Mouse (Mus musculus): ENCODE data around the gene Tnpo1. TPM values are rescaled to one million over a fixed set of nuclear protein-coding genes. Genes with fewer than 3 reads are reported as not detected.

Tnpo1 gene
- polyA plus RNA-seq, 1 experiment from 2014 or later: 79.3 TPM

DNA sequence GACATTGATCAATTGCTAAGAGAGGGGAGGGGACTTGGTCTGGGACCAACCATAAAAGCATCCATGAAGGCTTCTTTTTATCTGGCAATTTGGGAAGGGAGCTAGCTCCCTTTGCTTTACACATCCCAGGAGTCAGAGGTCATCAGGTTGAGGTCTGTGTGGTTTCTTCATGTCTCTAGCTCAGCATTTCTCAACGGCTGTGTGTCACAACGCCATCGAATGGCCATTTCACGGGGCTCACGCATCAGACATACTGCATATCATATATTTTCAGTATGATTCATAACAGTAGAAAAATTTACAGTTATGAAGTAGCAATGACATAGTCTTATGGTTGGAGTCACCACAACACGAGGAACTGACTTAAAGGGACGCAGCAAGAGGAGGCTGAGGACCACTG lies 20.2 kb upstream of the Tnpo1 start:
- Histone ChIP-seq H3K9me3 (replicated peaks) (no peaks in the 10 kb centered on the region), H3K4me1 (peaks cover 4% of the 10 kb centered on the region), H3K36me3 (no peaks in the 10 kb centered on the region), H3K4me3 (no peak overlapping the region), H3K27me3 (ENCODE audit: low read depth, poor library complexity, severe bottlenecking) (no peaks in the 10 kb centered on the region), H3K27ac (no peak overlapping the region)
- DNase-seq (ENCODE audit: low spot score): no peak
- 81% methylated on average over 7 of the region's 7 CpGs for WGBS

DNA sequence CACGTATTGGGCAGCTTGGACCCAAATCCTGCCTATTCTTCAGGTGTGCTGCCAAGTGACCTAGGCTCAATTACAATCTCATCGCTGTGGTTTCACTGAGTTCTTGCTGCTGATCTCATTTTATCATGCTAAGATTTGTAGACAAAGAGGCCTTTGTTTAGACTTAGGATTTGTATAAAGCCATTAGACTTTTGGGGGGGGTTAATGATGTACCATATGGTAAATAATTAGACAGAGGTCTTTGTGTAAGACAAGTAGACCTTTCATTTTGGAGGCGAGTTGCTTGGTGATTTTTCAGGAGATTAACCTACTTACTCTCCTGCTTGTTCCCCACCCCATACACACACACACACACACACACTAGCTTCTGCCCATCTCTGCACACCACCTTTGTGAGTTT lies 19.7 kb upstream of the Tnpo1 start:
- H3K4me1 ChIP-seq: peaks cover 4% of the 10 kb centered on the region
- no peak overlapping the region for H3K4me3 ChIP-seq
- no peaks in the 10 kb centered on the region for H3K9me3 ChIP-seq (replicated peaks)
- no peak overlapping the region for H3K27ac ChIP-seq
- no peaks in the 10 kb centered on the region for H3K27me3 ChIP-seq (ENCODE audit: low read depth, poor library complexity, severe bottlenecking)
- 77% methylated on average over 3 of the region's 3 CpGs for WGBS
- no peaks in the 10 kb centered on the region for H3K36me3 ChIP-seq
- no peak for DNase-seq (ENCODE audit: low spot score)

DNA sequence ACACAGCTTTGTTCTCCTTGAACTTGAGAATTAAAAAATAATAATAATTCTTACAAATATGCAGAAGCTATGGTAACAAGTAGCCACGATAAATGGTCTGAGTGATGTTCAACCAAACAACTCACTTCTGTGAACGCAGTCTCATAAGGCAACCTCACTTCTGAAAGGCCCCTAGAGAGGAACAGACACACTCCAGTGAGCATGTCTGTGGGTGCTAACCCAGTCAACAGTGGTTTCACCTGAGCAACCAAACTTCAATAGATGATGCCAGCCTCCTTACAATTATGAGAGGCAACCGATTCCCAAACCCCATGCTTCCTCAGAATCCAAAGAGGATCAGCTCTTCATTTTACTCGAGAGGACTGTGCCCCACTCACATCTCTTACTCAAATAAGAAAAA lies 19.2 kb upstream of the Tnpo1 start:
- no peaks in the 10 kb centered on the region for H3K36me3 ChIP-seq
- H3K27me3 ChIP-seq (ENCODE audit: low read depth, poor library complexity, severe bottlenecking): no peaks in the 10 kb centered on the region
- H3K9me3 ChIP-seq (replicated peaks): no peaks in the 10 kb centered on the region
- H3K4me3 ChIP-seq: no peak overlapping the region
- WGBS: 96% methylated on average over 4 of the region's 4 CpGs
- DNase-seq (ENCODE audit: low spot score): no peak
- peaks cover 4% of the 10 kb centered on the region for H3K4me1 ChIP-seq
- no peak overlapping the region for H3K27ac ChIP-seq

DNA sequence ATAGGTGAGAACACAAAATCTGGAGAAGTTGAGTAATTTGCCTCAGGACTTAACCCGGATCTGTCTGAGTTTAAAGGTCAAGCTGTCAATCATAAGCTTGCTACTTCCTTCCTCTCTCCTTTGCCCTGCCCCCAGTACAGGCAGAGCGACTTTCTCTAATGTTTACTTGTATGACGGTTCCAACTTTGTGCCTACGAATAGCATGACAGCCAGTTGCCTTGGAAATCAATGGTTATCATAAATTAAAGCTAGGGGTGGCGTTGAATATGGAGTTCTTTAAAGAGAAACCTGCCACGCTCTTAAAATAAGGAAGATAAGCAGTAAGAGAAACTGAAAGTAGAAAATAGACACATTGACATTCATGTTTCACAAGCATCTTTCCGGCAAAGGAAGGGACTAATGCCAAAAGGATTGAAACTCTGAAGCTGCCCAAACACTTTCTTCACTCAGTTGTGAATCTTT lies 18.5 kb upstream of the Tnpo1 start:
- 88% methylated on average over 7 of the region's 7 CpGs for WGBS

DNA sequence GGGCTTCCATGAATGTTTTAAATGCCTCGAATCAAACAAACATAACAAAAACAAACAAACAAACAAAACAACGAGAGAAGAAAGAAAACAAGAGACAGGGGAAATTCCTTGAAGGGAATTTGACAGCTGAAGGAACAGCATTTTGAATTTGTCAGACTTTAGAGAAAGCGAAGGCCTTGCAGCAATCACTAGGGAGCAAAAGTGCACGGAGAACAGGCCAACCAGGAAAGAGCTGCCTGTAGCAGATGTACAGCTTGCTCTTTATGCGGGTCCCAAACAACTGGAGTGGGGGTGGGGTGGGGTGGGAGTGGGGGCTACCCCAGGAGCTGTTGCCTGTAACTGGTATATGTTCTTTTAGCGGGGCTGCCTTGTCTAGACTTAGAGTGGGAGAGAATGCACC lies 16.2 kb upstream of the Tnpo1 start:
- Histone ChIP-seq H3K4me3 (no peak overlapping the region), H3K36me3 (no peaks in the 10 kb centered on the region), H3K27ac (peak overlapping the region; percentile 14; the same call in 1 of the 2 replicates), H3K9me3 (replicated peaks) (no peaks in the 10 kb centered on the region), H3K4me1 (peaks cover 4% of the 10 kb centered on the region), H3K27me3 (ENCODE audit: low read depth, poor library complexity, severe bottlenecking) (no peaks in the 10 kb centered on the region)
- WGBS: 69% methylated on average over 6 of the region's 6 CpGs
- no peak for DNase-seq (ENCODE audit: low spot score)

More for the DNA sequence above, 18.5 kb upstream of the Tnpo1 start:
- H3K4me1 ChIP-seq: peaks cover 4% of the 10 kb centered on the region
- no peak overlapping the region for H3K4me3 ChIP-seq
- H3K27ac ChIP-seq: no peak overlapping the region
- H3K36me3 ChIP-seq: no peaks in the 10 kb centered on the region
- H3K27me3 ChIP-seq (ENCODE audit: low read depth, poor library complexity, severe bottlenecking): no peaks in the 10 kb centered on the region
- DNase-seq (ENCODE audit: low spot score): no peak
- H3K9me3 ChIP-seq (replicated peaks): no peaks in the 10 kb centered on the region

DNA sequence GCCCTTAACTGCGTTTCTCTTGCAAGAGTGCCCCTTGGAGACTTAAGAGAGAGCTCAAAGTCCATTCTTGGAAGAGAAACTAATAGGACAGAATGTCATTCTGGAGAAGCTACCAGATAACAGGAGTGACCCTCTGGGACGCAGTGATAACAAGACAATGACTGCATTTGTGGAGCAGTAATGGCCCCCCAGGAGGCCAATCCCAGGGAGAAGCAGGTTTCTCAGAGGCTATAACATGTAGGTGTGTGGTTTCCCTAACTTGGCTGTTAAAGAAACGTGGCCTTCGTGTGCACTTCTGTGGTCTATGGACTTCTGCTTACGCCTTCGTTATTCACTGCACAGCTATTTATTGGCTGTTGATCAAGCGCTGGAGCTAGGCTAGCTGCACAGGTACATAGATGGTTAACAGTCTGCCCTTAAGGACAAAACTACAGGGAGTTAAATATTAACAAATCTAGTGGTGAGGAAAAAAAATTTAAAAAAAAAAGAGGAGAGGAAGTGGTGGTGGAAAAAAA lies 15.7 kb upstream of the Tnpo1 start:
- no peak overlapping the region for H3K27ac ChIP-seq
- WGBS: 82% methylated on average over 7 of the region's 7 CpGs
- H3K36me3 ChIP-seq: no peaks in the 10 kb centered on the region
- no peak overlapping the region for H3K4me3 ChIP-seq
- no peak for DNase-seq (ENCODE audit: low spot score)
- H3K27me3 ChIP-seq (ENCODE audit: low read depth, poor library complexity, severe bottlenecking): no peaks in the 10 kb centered on the region
- H3K4me1 ChIP-seq: peaks cover 4% of the 10 kb centered on the region
- no peaks in the 10 kb centered on the region for H3K9me3 ChIP-seq (replicated peaks)

DNA sequence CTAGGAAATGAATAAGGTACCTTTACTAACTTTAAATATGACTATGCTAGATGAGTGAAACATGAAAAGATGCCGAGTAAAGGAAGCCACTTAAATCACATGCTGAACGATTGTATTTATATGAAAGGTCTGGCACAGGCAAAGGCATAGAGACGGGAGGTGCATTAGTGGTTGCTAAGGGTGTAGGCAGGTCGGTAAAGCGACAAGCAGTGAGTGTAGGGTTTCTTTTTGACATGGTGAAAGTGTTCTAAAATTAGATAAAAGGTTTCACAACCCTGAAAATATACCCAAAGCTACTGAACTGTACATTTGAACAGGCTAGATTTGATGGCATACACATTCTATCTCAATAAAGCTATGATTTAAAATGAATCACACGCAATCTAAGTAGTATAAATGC lies 10.9 kb upstream of the Tnpo1 start:
- 89% methylated on average over 6 of the region's 6 CpGs for WGBS
- DNase-seq (ENCODE audit: low spot score): no peak
- no peaks in the 10 kb centered on the region for H3K27me3 ChIP-seq (ENCODE audit: low read depth, poor library complexity, severe bottlenecking)
- H3K36me3 ChIP-seq: no peaks in the 10 kb centered on the region
- H3K4me3 ChIP-seq: no peak overlapping the region
- H3K4me1 ChIP-seq: no peaks in the 10 kb centered on the region
- no peaks in the 10 kb centered on the region for H3K9me3 ChIP-seq (replicated peaks)
- no peak overlapping the region for H3K27ac ChIP-seq

DNA sequence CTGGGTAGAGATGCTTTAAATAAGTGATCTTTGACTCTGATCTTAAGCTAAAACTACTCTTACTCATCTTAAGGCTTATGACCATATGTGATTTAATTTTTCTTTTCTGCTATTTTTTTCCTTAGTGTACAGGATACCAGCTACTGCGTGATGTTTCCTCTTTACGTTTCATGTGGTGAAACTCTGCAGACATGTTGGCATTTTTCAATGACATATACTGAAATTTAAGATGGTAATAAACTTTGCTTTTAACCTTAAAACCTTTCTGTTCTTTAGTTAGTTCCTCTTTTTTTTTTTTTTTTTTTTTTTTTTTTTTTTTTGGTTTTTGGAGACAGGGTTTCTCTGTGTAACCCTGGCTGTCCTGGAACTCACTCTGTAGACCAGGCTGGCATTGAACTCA lies 2.7 kb upstream of the Tnpo1 start:
- H3K36me3 ChIP-seq: peaks cover 5% of the 10 kb centered on the region
- H3K4me1 ChIP-seq: peaks cover 8% of the 10 kb centered on the region
- DNase-seq (ENCODE audit: low spot score): no peak
- WGBS: 97% methylated on average over 2 of the region's 2 CpGs
- H3K4me3 ChIP-seq: no peak overlapping the region
- no peak overlapping the region for H3K27ac ChIP-seq
- H3K27me3 ChIP-seq (ENCODE audit: low read depth, poor library complexity, severe bottlenecking): no peaks in the 10 kb centered on the region
- no peaks in the 10 kb centered on the region for H3K9me3 ChIP-seq (replicated peaks)

DNA sequence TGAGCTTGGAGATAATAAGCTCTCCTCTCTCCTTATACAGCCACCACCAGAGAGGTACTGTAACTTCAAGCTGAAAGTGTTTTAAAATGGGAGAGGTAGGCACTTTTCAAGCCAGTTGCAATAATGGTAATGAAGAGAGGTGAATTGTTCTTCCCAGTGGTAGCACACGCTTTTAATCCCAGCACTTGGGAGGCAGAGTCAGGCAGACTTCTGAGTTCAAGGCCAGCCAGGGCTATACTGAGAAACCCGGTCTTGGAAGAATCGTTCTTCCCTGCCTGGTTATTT lies 716 bp upstream of the Tnpo1 start:
- H3K27me3 ChIP-seq (ENCODE audit: low read depth, poor library complexity, severe bottlenecking): no peaks in the 10 kb centered on the region
- H3K36me3 ChIP-seq: peaks cover 25% of the 10 kb centered on the region
- no peaks in the 10 kb centered on the region for H3K9me3 ChIP-seq (replicated peaks)
- peaks cover 8% of the 10 kb centered on the region for H3K4me1 ChIP-seq
- H3K4me3 ChIP-seq: peak overlapping the region; percentile 99
- DNase-seq (ENCODE audit: low spot score): no peak
- peak overlapping the region; percentile 100 for H3K27ac ChIP-seq
- 82% methylated on average over 3 of the region's 3 CpGs for whole genome bisulfite sequencing

DNA sequence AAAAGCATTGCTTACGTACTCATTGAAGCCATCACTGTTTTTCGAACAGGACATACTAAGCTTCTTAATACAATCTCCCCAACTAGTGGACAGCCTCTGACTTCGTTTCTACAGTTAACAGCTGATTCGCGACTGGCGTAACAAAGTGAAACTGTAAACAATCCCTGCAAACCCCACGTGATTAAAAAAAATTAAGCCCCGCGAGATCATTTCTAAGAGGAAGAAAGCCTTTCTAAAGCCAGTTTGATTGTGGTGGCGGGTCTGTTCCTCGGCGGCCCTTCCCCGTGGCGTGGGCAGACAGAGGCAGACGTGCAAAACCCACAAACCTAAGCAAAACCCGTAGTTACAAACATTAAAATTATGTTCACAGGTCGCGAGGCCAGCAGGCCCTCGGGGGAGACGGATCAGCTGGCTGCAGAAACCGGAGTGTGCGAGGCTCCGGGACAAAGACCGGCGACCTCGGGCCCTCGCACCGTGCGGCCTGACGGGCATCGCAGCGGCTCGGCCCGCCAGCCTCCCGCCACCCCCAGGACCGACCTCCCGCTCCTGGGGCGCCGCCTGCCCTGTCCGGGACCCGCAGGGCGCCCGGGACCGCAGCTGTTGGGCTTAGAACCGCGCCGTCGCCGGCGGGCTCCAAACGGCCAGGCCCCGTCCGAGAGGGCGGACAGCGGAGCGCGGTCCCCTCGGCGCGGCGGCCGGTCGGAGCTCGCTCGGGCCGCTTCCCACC lies 535 bp downstream of the Tnpo1 start:
- H3K4me1 ChIP-seq: peaks cover 8% of the 10 kb centered on the region
- WGBS: under 1% methylated on average over 66 of the region's 66 CpGs
- H3K27ac ChIP-seq: peak overlapping the region; percentile 100
- H3K4me3 ChIP-seq: peak overlapping the region; percentile 99
- peak; percentile 77 for DNase-seq (ENCODE audit: low spot score)
- H3K36me3 ChIP-seq: peaks cover 38% of the 10 kb centered on the region
- H3K9me3 ChIP-seq (replicated peaks): no peaks in the 10 kb centered on the region
- no peaks in the 10 kb centered on the region for H3K27me3 ChIP-seq (ENCODE audit: low read depth, poor library complexity, severe bottlenecking)

DNA sequence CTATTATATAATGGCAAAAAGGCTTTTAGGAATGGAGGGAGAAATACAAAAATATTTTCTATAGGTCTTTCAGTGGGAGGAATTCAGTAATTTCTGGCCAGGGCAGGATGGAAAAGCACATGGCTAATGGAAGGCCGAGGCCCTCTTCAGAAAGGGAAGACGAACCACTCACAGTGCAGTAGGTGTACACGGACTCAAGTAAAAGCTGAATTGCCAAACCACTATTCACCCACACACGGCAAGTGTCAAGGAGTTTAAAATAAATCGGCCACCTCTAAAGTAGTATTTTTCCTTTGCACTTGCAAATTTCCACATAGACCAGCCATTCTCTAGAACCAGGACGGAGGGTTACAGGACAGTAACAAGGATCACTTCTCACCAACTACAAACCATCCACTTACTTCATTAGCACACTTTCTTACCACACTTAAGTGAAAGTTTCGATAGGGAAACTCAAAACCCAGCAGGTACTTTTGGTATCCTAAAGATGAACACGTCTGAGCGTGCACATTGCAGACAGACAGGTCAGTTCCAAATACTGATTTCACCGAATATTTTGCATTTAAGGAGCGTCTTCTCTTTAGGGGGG lies 1.2 kb downstream of the Tnpo1 start:
- Histone ChIP-seq H3K36me3 (peaks cover 44% of the 10 kb centered on the region), H3K4me1 (peaks cover 8% of the 10 kb centered on the region), H3K27me3 (ENCODE audit: low read depth, poor library complexity, severe bottlenecking) (no peaks in the 10 kb centered on the region), H3K27ac (peak overlapping the region; percentile 100), H3K4me3 (peak overlapping the region; percentile 99), H3K9me3 (replicated peaks) (no peaks in the 10 kb centered on the region)
- WGBS: 35% methylated on average over 11 of the region's 11 CpGs
- no peak for DNase-seq (ENCODE audit: low spot score)

DNA sequence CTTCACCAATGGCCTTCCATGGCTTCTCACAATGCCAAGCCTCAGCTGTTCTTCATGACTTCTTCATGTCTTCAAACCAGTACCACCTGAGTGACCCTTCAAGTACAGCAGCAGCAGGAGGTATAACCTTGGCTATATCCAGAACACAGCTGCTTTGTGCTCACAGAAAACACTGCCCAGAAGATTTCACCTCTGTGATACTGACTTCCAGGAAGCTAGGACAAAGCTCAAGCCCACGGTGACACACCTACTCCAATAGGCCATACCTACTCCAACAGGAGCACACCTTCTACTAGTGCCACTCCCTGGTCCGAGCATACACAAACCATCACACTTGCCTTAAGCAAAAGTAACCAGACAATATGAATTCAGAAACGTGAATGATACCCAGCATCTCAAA lies 3.4 kb downstream of the Tnpo1 start:
- Histone ChIP-seq H3K27me3 (ENCODE audit: low read depth, poor library complexity, severe bottlenecking) (no peaks in the 10 kb centered on the region), H3K36me3 (peaks cover 66% of the 10 kb centered on the region), H3K4me3 (no peak overlapping the region), H3K27ac (no peak overlapping the region), H3K9me3 (replicated peaks) (no peaks in the 10 kb centered on the region), H3K4me1 (peaks cover 8% of the 10 kb centered on the region)
- 96% methylated on average over 3 of the region's 3 CpGs for WGBS
- no peak for DNase-seq (ENCODE audit: low spot score)

DNA sequence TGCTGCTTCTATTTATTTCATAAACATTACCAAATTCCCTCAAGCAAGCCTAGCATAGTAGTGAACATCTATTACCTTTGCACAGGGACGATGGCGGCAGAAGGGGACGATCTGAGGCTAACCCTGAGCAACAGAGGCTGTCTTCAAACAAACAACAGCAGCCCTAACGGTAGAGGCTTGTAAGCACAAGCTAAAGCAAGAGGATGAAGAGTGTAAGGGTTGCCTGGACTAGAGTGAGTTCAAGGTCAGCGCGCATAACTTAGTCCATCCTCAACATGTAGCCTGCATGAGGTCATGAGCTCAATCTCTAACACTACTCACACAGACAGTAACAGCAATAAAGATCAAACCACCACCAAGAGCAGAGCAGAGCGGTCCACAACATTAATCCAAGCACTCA lies 4.9 kb downstream of the Tnpo1 start:
- H3K36me3 ChIP-seq: peaks cover 78% of the 10 kb centered on the region
- 93% methylated on average over 7 of the region's 7 CpGs for WGBS

More for the DNA sequence above, 4.9 kb downstream of the Tnpo1 start:
- no peak overlapping the region for H3K27ac ChIP-seq
- no peak overlapping the region for H3K4me3 ChIP-seq
- peaks cover 4% of the 10 kb centered on the region for H3K4me1 ChIP-seq
- no peaks in the 10 kb centered on the region for H3K9me3 ChIP-seq (replicated peaks)
- DNase-seq (ENCODE audit: low spot score): no peak
- no peaks in the 10 kb centered on the region for H3K27me3 ChIP-seq (ENCODE audit: low read depth, poor library complexity, severe bottlenecking)
